Mouse (Mus musculus): Measurements from ENCODE around the gene Etv3. TPM values are rescaled to one million over a fixed set of nuclear protein-coding genes. Genes with fewer than 3 reads are reported as not detected.

The Etv3 gene
- polyA plus RNA-seq, 1 experiment from 2014 or later: 11.5 TPM

Other genes starting within 250 kb of the Etv3 start
- gene Cd5l, start 167.5 kb upstream of the Etv3 start, polyA plus RNA-seq (2015; fragmentation: Nextera tagmentation; extraction: Ambion mirVana): 0.22 and 0.25 TPM in 2 replicates
- gene Fcrl1, start 149.0 kb upstream of the Etv3 start, polyA plus RNA-seq (2015; fragmentation: Nextera tagmentation; extraction: Ambion mirVana): 0.25 TPM in 2 replicates
- not detected in 2 replicates for gene Fcrl5, start 89.6 kb upstream of the Etv3 start, polyA plus RNA-seq (2015; fragmentation: Nextera tagmentation; extraction: Ambion mirVana)
- 7.6 and 10.0 TPM in 2 replicates for gene Arhgef11, start 92.2 kb downstream of the Etv3 start, polyA plus RNA-seq (2015; fragmentation: Nextera tagmentation; extraction: Ambion mirVana)
- 0.71 and 0.87 TPM in 2 replicates for gene Lrrc71, start 223.2 kb downstream of the Etv3 start, polyA plus RNA-seq (2015; fragmentation: Nextera tagmentation; extraction: Ambion mirVana)